1 mouse cellular context compared by ENCODE assay signal in genomic region chr2:103796861-103797466, GRCm38 (mm10).
A peak's percentile ranks its signal among the peaks of the same experiment; 100 is the strongest.
TF ChIP-seq lines count a peak whose summit lies in the region.

No protein-coding gene starts in this region.

TF ChIP-seq in CH12.LX, 34 proteins besides CTCF, POLR2A, EP300 and RAD21 (continued from another document):
- TF ChIP-seq HCFC1 (IDR thresholded peaks at IDR 0.05; ENCODE audit: low read depth, low read length), result peak; percentile 55; the same call in 1 of the 2 replicates
- no peak for TF ChIP-seq PAX5 (IDR thresholded peaks at IDR 0.05; ENCODE audit: low read length)
- no peak for TF ChIP-seq ZKSCAN1 (IDR thresholded peaks at IDR 0.05; ENCODE audit: borderline replicate concordance, low read depth, low read length)
- TF ChIP-seq NELFE (IDR thresholded peaks at IDR 0.05; ENCODE audit: low read depth, low read length), result no peak; the same call in 1 of the 2 replicates
- TF ChIP-seq CHD2 (IDR thresholded peaks at IDR 0.05; ENCODE audit: low read length), result no peak
- TF ChIP-seq NRF1 (IDR thresholded peaks at IDR 0.05; ENCODE audit: low read depth, low read length), result peak; percentile 67
- TF ChIP-seq ZNF384 (IDR thresholded peaks at IDR 0.05; ENCODE audit: low read depth, low read length), result no peak
- TF ChIP-seq TCF12 (IDR thresholded peaks at IDR 0.05; ENCODE audit: low read depth, low read length), result peak; percentile 69
- 0 out of 2 replicates have a peak, but pooled peaks have one; percentile 2 for TF ChIP-seq BHLHE40 (IDR thresholded peaks at IDR 0.05; ENCODE audit: low read depth, low read length)
